Mouse (Mus musculus) ES-Bruce4 (cell line): ENCODE results near the gene Polr2i. TPM values are rescaled to one million over a fixed set of nuclear protein-coding genes. Genes with fewer than 3 reads are reported as not detected.

Experiments
- H3K27ac ChIP-seq: 2 replicates; pipeline ENCODE4 v1.5.1; 2012; ENCODE audit warnings: low read length, inconsistent platforms; ENCODE audit not compliant: insufficient read depth
- H3K27me3 ChIP-seq: 2 replicates; pipeline ENCODE4 v1.6.1; 2012; ENCODE audit warnings: mild to moderate bottlenecking, low read length, inconsistent platforms; ENCODE audit not compliant: control insufficient read depth, poor library complexity, insufficient read depth, severe bottlenecking
- H3K36me3 ChIP-seq: 2 replicates; pipeline ENCODE4 v1.6.1; 2012; ENCODE audit warnings: inconsistent platforms, mild to moderate bottlenecking, low read length, moderate library complexity; ENCODE audit not compliant: control insufficient read depth, poor library complexity, insufficient read depth, severe bottlenecking
- H3K4me1 ChIP-seq: one replicate; pipeline ENCODE4 v1.8.1; 2011; ENCODE audit warnings: low read length; ENCODE audit not compliant: control insufficient read depth, insufficient read depth
- H3K4me3 ChIP-seq: 2 replicates; pipeline ENCODE4 v1.5.1; 2011; ENCODE audit warnings: low read depth, mild to moderate bottlenecking, low read length
- H3K9ac ChIP-seq: 2 replicates; pipeline ENCODE4 v1.6.1; 2012; ENCODE audit warnings: low read depth, mild to moderate bottlenecking, inconsistent platforms; ENCODE audit not compliant: poor library complexity, severe bottlenecking
- H3K9me3 ChIP-seq: replicated peaks from 2 replicates; pipeline ENCODE4 v1.6.1; 2012; ENCODE audit warnings: mild to moderate bottlenecking, low read length, inconsistent platforms; ENCODE audit not compliant: control insufficient read depth, poor library complexity, insufficient read depth, severe bottlenecking
- CTCF ChIP-seq: IDR thresholded peaks from one replicate; pipeline ENCODE4 v1.8.1; 2011; ENCODE audit warnings: low read depth, low read length
- EP300 ChIP-seq: IDR thresholded peaks from 2 replicates; pipeline ENCODE4 v1.6.1; 2011; ENCODE audit warnings: low read depth, low read length; ENCODE audit not compliant: insufficient read depth
- POLR2A ChIP-seq: IDR thresholded peaks from one replicate; pipeline ENCODE4 v1.8.1; 2011; ENCODE audit warnings: low read length; ENCODE audit not compliant: insufficient read depth
- polyA plus RNA-seq: library from polyadenylated mRNA; stranded (reverse); fragments of >200 nt; gene quantifications from 2 replicates; pipeline ENCODE4 v1.2.4, GENCODE M21; 2011; ENCODE audit warnings: low read depth; ENCODE audit not compliant: missing spikeins, insufficient read depth, insufficient read length

The Polr2i gene
- polyA plus RNA-seq, 1 experiment = 58.7 TPM

DNA sequence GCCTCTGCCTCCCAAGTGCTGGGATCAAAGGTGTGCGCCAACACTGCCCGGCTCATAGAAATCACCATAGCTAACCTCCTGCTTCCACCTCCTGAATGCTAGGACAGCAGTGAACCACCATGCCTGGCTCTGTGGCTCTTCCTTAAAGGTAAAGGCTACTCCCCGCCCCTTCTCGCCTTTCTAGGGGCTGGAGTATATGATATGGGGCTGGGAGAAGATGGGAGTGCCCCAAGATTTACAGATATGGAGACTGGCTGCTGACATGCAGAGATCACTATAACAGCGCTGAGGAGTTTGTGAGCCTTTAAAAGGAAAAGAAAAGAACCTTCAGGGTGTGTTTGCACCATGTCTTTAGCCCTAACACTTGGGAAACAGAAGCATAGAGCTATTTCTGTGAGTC is 9.5 kb upstream of the Polr2i start:
- H3K36me3 ChIP-seq = peaks cover 6% of the 10 kb centered on the region; the same call in 1 of the 2 replicates

DNA sequence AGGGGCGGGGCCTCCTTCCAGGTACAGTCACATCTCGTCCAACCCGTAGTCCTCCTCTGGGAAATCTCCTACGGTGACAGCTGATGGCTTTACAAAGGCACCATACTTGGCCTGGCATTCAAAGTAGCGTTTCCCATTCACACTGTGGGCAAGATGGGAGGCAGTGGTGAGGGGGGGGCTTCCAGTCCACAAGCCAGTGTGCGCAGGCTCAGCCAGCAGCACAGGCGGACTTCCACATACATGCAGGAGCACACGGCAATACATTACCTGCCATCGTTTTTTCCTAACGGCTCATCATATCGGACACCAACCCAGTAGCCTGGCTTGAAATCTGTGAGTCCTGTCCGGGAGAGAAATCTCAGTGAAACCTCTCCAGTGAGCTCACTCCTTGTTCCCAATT is 7.5 kb upstream of the Polr2i start:
- H3K4me1 ChIP-seq = no peaks in the 10 kb centered on the region
- H3K27me3 ChIP-seq = no peaks in the 10 kb centered on the region
- H3K4me3 ChIP-seq = no peak overlapping the region
- no peaks in the 10 kb centered on the region for H3K9me3 ChIP-seq
- H3K27ac ChIP-seq = no peak overlapping the region
- H3K36me3 ChIP-seq = peaks cover 6% of the 10 kb centered on the region; the same call in 1 of the 2 replicates
- H3K9ac ChIP-seq = no peak overlapping the region
- TF ChIP-seq CTCF = no peak
- TF ChIP-seq POLR2A = no peak
- TF ChIP-seq EP300 = no peak

More for the DNA sequence above, 9.5 kb upstream of the Polr2i start:
- H3K9ac ChIP-seq = no peak overlapping the region
- no peaks in the 10 kb centered on the region for H3K9me3 ChIP-seq
- no peaks in the 10 kb centered on the region for H3K27me3 ChIP-seq
- no peak overlapping the region for H3K4me3 ChIP-seq
- H3K27ac ChIP-seq = no peak overlapping the region
- H3K4me1 ChIP-seq = no peaks in the 10 kb centered on the region
- TF ChIP-seq CTCF (no peak), EP300 (no peak), POLR2A (no peak)

DNA sequence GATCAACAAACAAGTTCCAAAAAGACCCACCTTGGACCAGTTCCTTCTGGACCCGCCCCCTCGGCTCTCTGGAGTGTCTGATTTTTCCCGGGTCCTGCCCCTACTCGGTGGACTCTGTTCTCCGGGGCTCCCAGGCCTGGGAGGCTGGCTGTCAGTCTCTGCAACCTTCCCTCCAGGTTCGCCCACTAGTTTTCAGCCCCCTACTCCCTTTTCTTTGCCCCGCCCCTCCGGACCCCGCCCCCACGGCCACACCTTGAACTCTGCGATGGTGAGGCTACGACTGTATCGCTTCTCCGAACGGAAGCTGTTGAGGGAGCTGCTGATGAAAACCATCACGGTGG is 450 bp upstream of the Polr2i start:
- no peaks in the 10 kb centered on the region for H3K4me1 ChIP-seq
- TF ChIP-seq CTCF (no peak), EP300 (no peak), POLR2A (no peak)
- H3K9ac ChIP-seq = peak overlapping the region; percentile 55
- peak overlapping the region; percentile 92 for H3K4me3 ChIP-seq
- no peaks in the 10 kb centered on the region for H3K27me3 ChIP-seq
- H3K9me3 ChIP-seq = no peaks in the 10 kb centered on the region
- no peaks in the 10 kb centered on the region for H3K36me3 ChIP-seq
- H3K27ac ChIP-seq = no peak overlapping the region

DNA sequence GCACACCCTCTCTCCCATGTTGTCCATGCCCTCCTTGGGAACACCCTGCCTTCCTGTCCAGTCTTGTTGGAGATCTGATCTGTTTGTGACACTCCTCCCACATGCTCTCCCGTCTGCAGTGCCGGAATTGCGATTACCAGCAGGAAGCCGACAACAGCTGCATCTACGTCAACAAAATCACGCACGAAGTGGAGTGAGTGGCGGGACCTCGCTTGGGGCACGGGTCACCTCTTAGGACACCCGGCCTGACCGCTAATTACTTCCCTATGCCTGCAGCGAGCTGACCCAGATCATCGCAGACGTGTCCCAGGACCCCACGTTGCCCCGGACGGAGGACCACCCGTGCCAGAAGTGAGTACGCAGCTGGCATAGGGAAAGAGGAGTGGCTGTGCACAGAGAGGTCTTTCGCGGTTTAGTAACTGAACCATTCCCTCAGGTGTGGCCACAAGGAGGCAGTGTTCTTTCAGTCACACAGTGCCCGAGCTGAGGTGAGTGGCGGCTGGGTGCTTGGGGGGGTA is 942 bp downstream of the Polr2i start:
- Histone ChIP-seq H3K36me3 (no peaks in the 10 kb centered on the region), H3K4me1 (no peaks in the 10 kb centered on the region), H3K9me3 (no peaks in the 10 kb centered on the region), H3K4me3 (peak overlapping the region; percentile 82), H3K9ac (peak overlapping the region; percentile 55), H3K27ac (peak overlapping the region; percentile 9; the same call in 1 of the 2 replicates), H3K27me3 (no peaks in the 10 kb centered on the region)
- TF ChIP-seq CTCF (peak; percentile 73), EP300 (no peak), POLR2A (no peak)

DNA sequence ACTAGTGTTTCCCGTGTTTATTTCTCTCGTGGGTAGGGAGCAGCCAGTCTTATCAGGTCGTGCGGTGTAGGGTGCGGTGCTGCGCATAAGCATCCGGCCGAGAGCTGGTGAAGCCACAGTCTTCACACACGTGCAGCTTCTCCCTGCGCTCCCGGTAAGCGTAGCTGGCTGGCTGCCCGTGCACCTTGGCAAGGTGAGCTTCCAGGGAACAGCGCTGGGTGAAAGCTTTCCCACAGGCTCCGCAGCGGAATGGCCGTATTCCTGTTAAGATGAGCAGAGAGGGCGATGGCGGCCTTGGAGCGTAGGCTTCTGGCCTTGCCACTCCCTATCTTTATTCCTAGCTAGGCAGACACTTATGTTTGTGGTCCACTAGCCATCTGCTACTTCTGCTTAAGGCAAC is 1.6 kb downstream of the Polr2i start:
- Histone ChIP-seq H3K27me3 (no peaks in the 10 kb centered on the region), H3K36me3 (no peaks in the 10 kb centered on the region), H3K9me3 (no peaks in the 10 kb centered on the region), H3K9ac (peak overlapping the region; percentile 55), H3K4me3 (peak overlapping the region; percentile 62), H3K4me1 (no peaks in the 10 kb centered on the region), H3K27ac (no peak overlapping the region)
- TF ChIP-seq EP300 (no peak), CTCF (no peak), POLR2A (no peak)

DNA sequence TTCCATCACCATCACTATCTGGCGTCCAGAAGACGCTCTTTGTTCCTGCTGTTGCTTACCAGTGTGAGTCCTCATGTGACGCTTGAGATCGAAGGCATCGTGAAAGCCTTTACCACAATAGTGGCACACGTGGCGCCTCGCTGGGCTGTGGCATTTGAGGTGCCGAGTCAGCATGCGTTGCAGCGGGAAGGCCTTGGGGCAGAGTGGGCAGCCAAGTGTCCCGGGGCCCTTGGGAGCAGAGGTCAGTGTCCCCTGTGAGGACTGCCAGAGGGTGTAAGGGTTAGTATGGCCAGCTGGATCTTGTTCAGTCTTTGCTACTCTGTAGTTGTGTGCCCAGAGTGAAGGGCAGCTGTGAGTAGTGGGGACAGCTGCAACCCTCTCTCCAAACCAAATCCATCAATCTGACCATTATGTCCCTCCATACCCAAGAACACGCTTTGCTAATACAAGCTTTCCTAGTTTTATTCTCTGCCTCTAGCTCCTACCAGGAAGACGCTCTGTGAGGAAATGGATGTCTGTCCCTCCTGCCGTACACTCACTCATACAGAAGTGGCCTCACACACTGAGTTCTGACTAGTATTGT is 2.6 kb downstream of the Polr2i start:
- Histone ChIP-seq H3K36me3 (no peaks in the 10 kb centered on the region), H3K27ac (no peak overlapping the region), H3K27me3 (no peaks in the 10 kb centered on the region), H3K4me1 (no peaks in the 10 kb centered on the region), H3K9me3 (no peaks in the 10 kb centered on the region), H3K4me3 (no peak overlapping the region), H3K9ac (no peak overlapping the region)
- TF ChIP-seq EP300 (no peak), POLR2A (no peak), CTCF (no peak)
